Mouse (Mus musculus) small intestine, adult 2 months (tissue): ENCODE measurements around the gene Tnfaip3. TPM values are rescaled to one million over a fixed set of nuclear protein-coding genes. Genes with fewer than 3 reads are reported as not detected.

ENCODE experiments used
- H3K27ac ChIP-seq: fragments of 200-500 bp; 2 replicates; pipeline ENCODE4 v1.5.1; 2012; ENCODE audit warnings: low read depth, low read length, control low read depth, inconsistent platforms; ENCODE audit not compliant: insufficient read depth
- H3K27me3 ChIP-seq: fragments of 200-500 bp; 2 replicates; pipeline ENCODE4 v1.6.1; 2012; ENCODE audit warnings: mild to moderate bottlenecking, moderate library complexity, low read length, inconsistent platforms; ENCODE audit not compliant: control insufficient read depth, insufficient read depth
- H3K36me3 ChIP-seq: fragments of 200-500 bp; 2 replicates; pipeline ENCODE4 v1.6.1; 2012; ENCODE audit warnings: mild to moderate bottlenecking, low read length, control low read depth, inconsistent platforms; ENCODE audit not compliant: control insufficient read depth, insufficient read depth
- H3K4me1 ChIP-seq: fragments of 200-500 bp; 2 replicates; pipeline ENCODE4 v1.6.1; 2012; ENCODE audit warnings: low read length, inconsistent platforms, mixed read lengths; ENCODE audit not compliant: control insufficient read depth, insufficient read depth, insufficient read length
- H3K4me3 ChIP-seq: fragments of 200-500 bp; 2 replicates; pipeline ENCODE4 v1.5.1; 2012; ENCODE audit warnings: low read depth, mild to moderate bottlenecking, control low read depth, inconsistent platforms, low read length, moderate library complexity
- CTCF ChIP-seq: fragments of 200-500 bp; IDR thresholded peaks from 2 replicates; pipeline ENCODE4 v1.5.1; 2012; ENCODE audit warnings: low read depth, mild to moderate bottlenecking, control low read depth, inconsistent platforms, low read length, moderate library complexity, mixed read lengths; ENCODE audit not compliant: insufficient replicate concordance, insufficient read length; ENCODE audit errors: extremely low read depth
- POLR2A ChIP-seq: fragments of 200-500 bp; IDR thresholded peaks from 2 replicates; pipeline ENCODE4 v1.6.1; 2012; ENCODE audit warnings: low read depth, mild to moderate bottlenecking, control low read depth, inconsistent platforms, low read length, moderate library complexity
- WGBS: fragments of 180-500 bp; shearing (Covaris S2); methylation state at CpG from one replicate; pipeline ENCODE4 v1.1.7; 2018; 5-methylcytosine and 5-hydroxymethylcytosine counted together
- polyA plus RNA-seq: library from polyadenylated mRNA; depleted of rRNA; stranded (reverse); fragments of >200 nt; gene quantifications from 2 replicates; pipeline ENCODE4 v1.2.3, GENCODE M21; 2012

The Tnfaip3 gene
- polyA plus RNA-seq, 1 experiment: 7.4 TPM

DNA sequence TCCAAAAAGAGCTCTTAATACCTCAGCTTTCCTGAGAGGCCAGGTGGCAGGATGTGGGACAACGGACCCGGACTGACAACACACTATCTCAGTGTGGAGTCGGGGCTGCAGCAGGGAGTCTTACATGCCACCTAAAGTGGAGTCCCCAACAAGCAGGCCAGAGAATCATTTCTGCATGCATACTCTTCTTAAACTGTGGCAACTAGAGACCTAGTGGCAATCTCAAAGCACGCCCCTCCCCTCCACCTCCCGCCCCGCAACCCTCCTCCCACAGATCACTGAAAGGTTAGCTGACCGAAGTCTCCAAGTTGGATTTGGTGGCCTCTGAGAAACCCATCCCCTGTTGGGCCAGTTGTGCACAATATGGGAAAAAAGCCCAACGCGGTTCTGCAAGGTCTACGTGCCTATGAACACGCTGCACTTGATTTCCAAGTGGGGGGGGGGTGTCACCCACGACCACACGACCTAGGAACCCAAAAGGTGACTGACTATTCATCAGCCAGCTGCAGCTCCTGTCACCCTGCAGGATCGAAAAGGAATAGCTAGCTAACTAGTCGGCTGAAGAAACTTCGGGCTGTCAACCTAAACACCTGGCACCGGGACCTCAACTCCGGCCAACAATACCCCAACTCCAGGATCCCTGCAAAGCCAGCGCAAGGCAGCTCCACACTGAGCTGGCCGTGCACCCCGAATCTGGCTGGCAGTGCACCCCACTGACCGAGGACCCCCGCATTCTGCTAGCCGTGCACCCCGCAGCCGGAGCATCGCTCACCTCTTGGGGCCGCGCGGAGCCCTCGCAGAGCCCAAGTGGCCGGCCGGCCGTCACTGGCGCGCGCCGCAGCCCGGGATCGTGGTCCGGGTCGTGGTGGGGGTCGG is 838 bp downstream of the Tnfaip3 start:
- peak overlapping the region; percentile 87 for H3K27ac ChIP-seq
- H3K4me1 ChIP-seq: peaks cover 10% of the 10 kb centered on the region

DNA sequence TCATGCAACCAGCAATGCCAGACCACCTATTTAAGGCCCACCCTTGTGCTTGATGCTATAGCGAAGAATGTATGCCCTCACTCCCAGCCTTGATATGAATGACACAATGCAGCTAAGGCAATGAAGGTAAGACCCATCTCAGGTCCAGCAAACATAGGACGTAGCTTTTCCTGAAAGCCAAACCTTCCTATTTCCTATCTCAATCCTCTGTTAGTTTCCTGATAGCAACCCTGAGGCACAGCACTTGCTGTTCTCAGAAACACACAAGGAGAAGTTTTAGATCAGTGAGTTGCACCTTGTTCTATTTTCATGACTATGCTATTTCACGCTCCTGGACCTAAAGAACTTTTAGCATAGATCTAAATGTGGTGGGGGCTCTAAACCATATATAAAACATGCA is 2.1 kb downstream of the Tnfaip3 start:
- H3K36me3 ChIP-seq: peaks cover 13% of the 10 kb centered on the region
- 74% methylated on average over 3 of the region's 3 CpGs for WGBS
- no peak overlapping the region for H3K4me3 ChIP-seq
- no peaks in the 10 kb centered on the region for H3K27me3 ChIP-seq
- H3K4me1 ChIP-seq: peaks cover 15% of the 10 kb centered on the region
- TF ChIP-seq CTCF (no peak), POLR2A (no peak)
- peak overlapping the region; percentile 46 for H3K27ac ChIP-seq

More for the DNA sequence above, 838 bp downstream of the Tnfaip3 start:
- TF ChIP-seq CTCF: 0 out of 2 replicates have a peak, but pooled peaks have one; percentile 43
- TF ChIP-seq POLR2A: peak; percentile 7; the same call in 1 of the 2 replicates
- no peaks in the 10 kb centered on the region for H3K27me3 ChIP-seq
- peaks cover 13% of the 10 kb centered on the region for H3K36me3 ChIP-seq
- under 1% methylated on average over 43 of the region's 43 CpGs for WGBS
- peak overlapping the region; percentile 82 for H3K4me3 ChIP-seq

DNA sequence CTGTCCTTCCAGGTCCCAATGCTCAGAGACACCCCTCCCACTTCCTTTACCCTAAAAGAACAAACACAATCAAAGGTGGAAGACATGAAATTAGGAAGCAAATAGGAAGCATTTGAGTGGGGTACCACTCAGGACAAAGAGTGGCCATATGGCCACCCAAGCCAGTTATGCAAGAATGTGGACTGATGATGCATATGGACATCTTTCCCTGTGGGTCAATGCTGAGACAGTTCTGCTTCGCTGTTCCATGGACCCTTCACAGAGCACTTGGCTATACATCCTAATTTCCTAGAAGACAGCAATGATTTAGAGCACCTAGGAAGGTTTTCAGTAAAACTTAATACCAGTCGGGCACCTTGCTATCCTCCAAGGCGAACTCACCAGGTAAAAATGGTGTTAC is 2.8 kb downstream of the Tnfaip3 start:
- no peaks in the 10 kb centered on the region for H3K27me3 ChIP-seq
- no peak overlapping the region for H3K27ac ChIP-seq
- 89% methylated on average over 3 of the region's 3 CpGs for WGBS
- peaks cover 18% of the 10 kb centered on the region for H3K36me3 ChIP-seq
- TF ChIP-seq CTCF: no peak
- no peak for TF ChIP-seq POLR2A
- peaks cover 15% of the 10 kb centered on the region for H3K4me1 ChIP-seq
- H3K4me3 ChIP-seq: no peak overlapping the region

DNA sequence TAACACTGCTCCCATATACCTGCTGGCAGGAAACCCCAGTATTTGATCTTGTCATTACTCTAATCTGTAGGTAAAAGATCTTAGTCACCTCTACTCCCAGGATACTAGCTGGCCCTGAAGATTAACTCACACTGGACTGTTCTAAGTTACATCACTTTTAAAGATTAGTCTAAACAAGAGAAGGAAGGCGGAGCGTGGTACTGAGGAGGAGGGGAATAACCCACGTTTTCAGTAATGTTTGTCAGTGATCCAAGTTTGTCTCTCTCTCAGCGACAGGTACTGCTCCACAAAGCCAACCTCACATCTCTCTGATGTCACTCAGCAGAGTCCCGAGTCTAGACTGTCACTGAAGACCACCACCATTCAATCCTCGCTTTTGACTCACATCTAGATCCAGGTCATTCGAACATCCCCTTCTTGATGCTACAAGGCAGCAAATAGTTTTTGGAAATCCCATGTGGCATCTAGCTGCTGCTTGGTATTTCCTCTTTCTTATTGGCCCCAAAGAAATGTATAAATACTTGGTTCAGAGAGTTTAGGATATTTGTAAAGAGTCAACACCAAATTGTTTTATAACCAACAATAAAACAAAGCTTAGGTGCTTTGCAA is 3.5 kb downstream of the Tnfaip3 start:
- H3K36me3 ChIP-seq: peaks cover 24% of the 10 kb centered on the region
- TF ChIP-seq CTCF: no peak
- no peak for TF ChIP-seq POLR2A
- H3K27me3 ChIP-seq: no peaks in the 10 kb centered on the region
- 0 out of 2 replicates have a peak overlapping the region, but pooled peaks have one; percentile 3 for H3K27ac ChIP-seq
- peak overlapping the region; percentile 17; the same call in 1 of the 2 replicates for H3K4me3 ChIP-seq
- H3K4me1 ChIP-seq: peaks cover 18% of the 10 kb centered on the region
- 67% methylated on average over 7 of the region's 7 CpGs for WGBS

DNA sequence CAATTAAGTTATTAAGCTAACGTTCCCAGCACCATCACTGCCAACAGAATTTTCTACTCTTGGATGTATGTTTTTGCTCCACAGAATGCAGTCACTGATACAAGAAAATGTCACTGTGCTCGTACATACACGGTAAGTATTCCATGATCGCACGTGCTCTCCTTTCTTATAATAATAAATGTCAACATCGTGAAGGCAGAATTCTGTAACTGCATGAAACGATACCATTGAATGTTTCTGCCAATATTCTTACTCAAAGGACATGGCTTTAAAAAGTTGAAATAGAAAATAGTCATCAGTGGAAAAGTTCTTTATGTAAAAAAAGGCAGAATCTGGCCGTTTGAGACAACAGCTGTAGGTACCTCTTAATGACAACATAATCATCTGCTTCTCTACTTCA is 5.0 kb downstream of the Tnfaip3 start:
- 87% methylated on average over 8 of the region's 8 CpGs for WGBS
- peaks cover 38% of the 10 kb centered on the region for H3K36me3 ChIP-seq
- TF ChIP-seq CTCF (no peak), POLR2A (no peak)
- H3K4me3 ChIP-seq: no peak overlapping the region
- no peaks in the 10 kb centered on the region for H3K27me3 ChIP-seq
- peaks cover 17% of the 10 kb centered on the region for H3K4me1 ChIP-seq
- H3K27ac ChIP-seq: no peak overlapping the region

DNA sequence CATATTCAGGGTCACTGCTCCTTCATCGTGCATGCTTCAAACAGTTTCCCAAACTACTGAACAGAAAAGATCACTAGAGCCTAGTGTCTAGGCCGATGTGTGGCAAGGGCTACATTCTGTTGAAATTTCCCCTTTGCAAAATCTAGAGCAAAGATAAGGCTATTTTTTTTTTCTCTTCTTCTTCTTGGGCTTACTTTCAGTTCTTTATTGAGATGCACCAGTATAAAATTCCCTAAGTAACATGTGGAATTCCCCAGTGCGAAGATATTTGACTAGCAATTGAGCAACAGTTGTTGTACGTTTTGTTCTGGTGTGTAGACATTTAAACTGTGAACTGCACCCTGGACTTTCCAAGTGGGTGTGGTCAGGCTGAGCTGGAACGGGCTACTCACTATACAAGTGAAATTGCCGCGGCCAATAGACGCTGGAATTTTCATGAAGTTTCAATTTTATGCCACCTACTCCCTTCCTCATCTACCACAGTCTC is 6.2 kb downstream of the Tnfaip3 start:
- TF ChIP-seq CTCF: no peak
- no peak for TF ChIP-seq POLR2A
- no peak overlapping the region for H3K4me3 ChIP-seq
- peaks cover 19% of the 10 kb centered on the region for H3K4me1 ChIP-seq
- WGBS: 6% methylated on average over 8 of the region's 8 CpGs
- no peaks in the 10 kb centered on the region for H3K27me3 ChIP-seq
- H3K27ac ChIP-seq: peak overlapping the region; percentile 95
- peaks cover 49% of the 10 kb centered on the region for H3K36me3 ChIP-seq

DNA sequence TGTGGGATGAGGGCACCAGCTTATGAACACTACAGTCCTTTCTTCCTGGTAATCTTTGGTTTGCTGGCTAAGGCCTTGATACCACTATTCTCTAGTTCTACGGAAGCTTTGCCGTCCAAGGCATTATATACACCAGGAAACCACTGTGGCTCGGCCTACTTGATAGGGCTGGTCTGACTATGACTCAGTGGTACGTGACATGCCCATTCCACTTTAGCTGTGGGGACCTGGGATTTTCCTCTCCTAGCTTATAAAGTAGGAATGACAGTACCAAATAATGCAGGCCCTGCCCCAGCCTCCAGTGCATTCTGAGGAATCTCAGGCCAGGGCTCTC is 6.9 kb downstream of the Tnfaip3 start:
- no peaks in the 10 kb centered on the region for H3K27me3 ChIP-seq
- peak; percentile 22; the same call in 1 of the 2 replicates for TF ChIP-seq CTCF
- TF ChIP-seq POLR2A: no peak
- 32% methylated on average over 4 of the region's 4 CpGs for WGBS
- H3K4me1 ChIP-seq: peaks cover 19% of the 10 kb centered on the region
- H3K36me3 ChIP-seq: peaks cover 56% of the 10 kb centered on the region
- peak overlapping the region; percentile 95 for H3K27ac ChIP-seq
- no peak overlapping the region for H3K4me3 ChIP-seq
